Mouse (Mus musculus) brain, adult 10 weeks (tissue): ENCODE measurements around the gene Prr9. TPM values are rescaled to one million over a fixed set of nuclear protein-coding genes. Genes with fewer than 3 reads are reported as not detected.

ENCODE experiments used
- polyA plus RNA-seq: library from polyadenylated mRNA; stranded (reverse); fragments of 350-450 nt; fragmentation: Illumina TruSeq; extraction: RNeasy Lipid Tissue Mini Kit (QIAGEN cat#74804); gene quantifications from one replicate; pipeline ENCODE4 v1.2.3, GENCODE M21; 2015; ENCODE audit warnings: low read depth, low replicate concordance

Prr9 gene
- polyA plus RNA-seq, result not detected

GRCm38 (mm10) chr3:92123847-92124246 lies at the start of gene Prr9:
Gene Prr9 (minus strand): TSS chr3:92123947.

GRCm38 (mm10) chr3:92142644-92143043 lies 18.9 kb upstream of the Prr9 start, which contains the start of gene Lelp1:
Gene Lelp1 (minus strand): TSS chr3:92142744.

GRCm38 (mm10) chr3:92083042-92083441 lies 40.7 kb downstream of the Prr9 start, which contains the start of gene Lor:
Gene Lor (minus strand): TSS chr3:92083142.

Other genes starting within 250 kb of the Prr9 start
- not detected for gene Pglyrp3, start 109.4 kb downstream of the Prr9 start, polyA plus RNA-seq
- gene Lor, start 40.8 kb downstream of the Prr9 start, polyA plus RNA-seq, result 1.9 TPM
- not detected for gene Lelp1, start 18.8 kb upstream of the Prr9 start, polyA plus RNA-seq
- not detected for gene Sprr2a1, start 91.9 kb upstream of the Prr9 start, polyA plus RNA-seq
- gene Sprr2a2, start 92.0 kb upstream of the Prr9 start, polyA plus RNA-seq, result not detected
- gene Sprr2a3, start 161.5 kb upstream of the Prr9 start, polyA plus RNA-seq, result not detected
- gene Sprr2b, start 192.7 kb upstream of the Prr9 start, polyA plus RNA-seq, result not detected
- gene Sprr2d, start 215.2 kb upstream of the Prr9 start, polyA plus RNA-seq, result not detected
- not detected for gene Sprr2e, start 228.2 kb upstream of the Prr9 start, polyA plus RNA-seq
- not detected for gene Sprr2f, start 241.2 kb upstream of the Prr9 start, polyA plus RNA-seq